Mouse (Mus musculus) thymus, postnatal 4 days (tissue): ENCODE measurements around the gene Nlrp4a.
"Not testable (repeated sequence)": the region's sequence is repeated elsewhere in the genome, so short reads cannot be mapped to it uniquely, and the experiment has no call there.

ENCODE experiments used
- DNase-seq: peaks from one replicate; pipeline ENCODE4 v3.0.0; 2021

Nlrp4a gene

GRCm38 (mm10) chr7:26434813-26435212, at the start of gene Nlrp4a:
Nlrp4a (plus strand) TSS chr7:26435113.
- no peak for DNase-seq

- DNase-seq = not testable (repeated sequence)
Observed at GRCm38 (mm10) chr7:26386691-26387090, 48.2 kb upstream of the Nlrp4a start.

- DNase-seq = not testable (repeated sequence)
Observed at GRCm38 (mm10) chr7:26391137-26391536, 43.8 kb upstream of the Nlrp4a start.

- not testable (repeated sequence) for DNase-seq
Observed at GRCm38 (mm10) chr7:26391811-26392210, 43.1 kb upstream of the Nlrp4a start.

- DNase-seq = not testable (repeated sequence)
Observed at GRCm38 (mm10) chr7:26403600-26403999, 31.3 kb upstream of the Nlrp4a start, which contains the start of gene Nlrp9c. Nlrp9c (minus strand) TSS chr7:26403700.

GRCm38 (mm10) chr7:26476690-26477089, 41.8 kb downstream of the Nlrp4a start:
- no peak for DNase-seq

GRCm38 (mm10) chr7:26489514-26489913, 54.6 kb downstream of the Nlrp4a start:
- DNase-seq = not testable (repeated sequence)
